16 mouse cellular contexts compared by ENCODE assay signal in genomic region chr9:24378848-24379247, GRCm38 (mm10).
A peak's percentile ranks its signal among the peaks of the same experiment; 100 is the strongest.
DNase-seq lines count a peak whose midpoint lies in the region; ATAC-seq and TF ChIP-seq lines count a peak whose summit lies in the region.
"Had no signal": no experiment of that assay in that cellular context is flagged by ENCODE, and none has a peak within 500 bp of the region (broad histone marks: within the 10 kb centered on the region; RNA-seq: fewer than 3 reads in every experiment).

No protein-coding gene starts in this region.

- no peak for ATAC-seq in hindbrain, embryonic 14.5 days (ENCODE audit: low FRiP score)
- ATAC-seq: activated CD4-positive, CD25-positive, alpha-beta regulatory T cell, adult 4 months; CD4-positive, CD25-positive, alpha-beta regulatory T cell, adult 4 months; forebrain, embryonic 13.5 days; forebrain, embryonic 15.5 days; Patski had no signal

- H3K27ac ChIP-seq in hindbrain, embryonic 10.5 days, result peak overlapping the region; percentile 56; the same call in 1 of the 2 replicates
- no peak overlapping the region for H3K27ac ChIP-seq in hindbrain, embryonic 14.5 days
- no peak overlapping the region for H3K27ac ChIP-seq in kidney, adult 2 months (ENCODE audit: insufficient read depth, low read depth, low read length)
- H3K27ac ChIP-seq in liver, adult 2 months (replicated peaks; ENCODE audit: insufficient read depth, low read depth, low read length), result no peak overlapping the region
- H3K27ac ChIP-seq: embryonic facial prominence, embryonic 10.5 days; embryonic facial prominence, embryonic 12.5 days; forebrain, embryonic 13.5 days; forebrain, embryonic 15.5 days had no signal

- TF ChIP-seq CTCF in kidney, adult 2 months (conservative IDR thresholded peaks at IDR 0.05; ENCODE audit: insufficient read depth, insufficient read length, low read depth, low read length), result no peak
- no peak for TF ChIP-seq CTCF in liver, adult 2 months (IDR thresholded peaks at IDR 0.05; ENCODE audit: low read depth, low read length)

- H3K4me2 ChIP-seq in hindbrain, embryonic 14.5 days (replicated peaks), result no peak overlapping the region
- H3K4me2 ChIP-seq: embryonic facial prominence, embryonic 12.5 days; forebrain, embryonic 13.5 days; forebrain, embryonic 15.5 days had no signal

- H3K27me3 ChIP-seq in hindbrain, embryonic 10.5 days (ENCODE audit: insufficient read depth, poor library complexity, severe bottlenecking), result no peaks in the 10 kb centered on the region
- H3K27me3 ChIP-seq in hindbrain, embryonic 14.5 days (ENCODE audit: control insufficient read depth, insufficient read depth, low read length), result no peaks in the 10 kb centered on the region
- no peaks in the 10 kb centered on the region for H3K27me3 ChIP-seq in kidney, adult 2 months (replicated peaks; ENCODE audit: control insufficient read depth, insufficient read depth, low read length)
- no peaks in the 10 kb centered on the region for H3K27me3 ChIP-seq in liver, adult 2 months (ENCODE audit: control insufficient read depth, insufficient read depth, low read length)
- H3K27me3 ChIP-seq: CH12.LX; embryonic facial prominence, embryonic 12.5 days; forebrain, embryonic 13.5 days; forebrain, embryonic 15.5 days; Patski had no signal

- peaks cover 13% of the 10 kb centered on the region for H3K4me1 ChIP-seq in hindbrain, embryonic 10.5 days (replicated peaks)
- H3K4me1 ChIP-seq in hindbrain, embryonic 14.5 days (replicated peaks; ENCODE audit: control insufficient read depth, insufficient read depth, low read length), result no peaks in the 10 kb centered on the region
- no peaks in the 10 kb centered on the region for H3K4me1 ChIP-seq in kidney, adult 2 months (ENCODE audit: control insufficient read depth, insufficient read depth, low read length)
- no peaks in the 10 kb centered on the region for H3K4me1 ChIP-seq in liver, adult 2 months (ENCODE audit: control insufficient read depth, insufficient read depth, low read length)
- H3K4me1 ChIP-seq: embryonic facial prominence, embryonic 10.5 days; embryonic facial prominence, embryonic 12.5 days; forebrain, embryonic 13.5 days; forebrain, embryonic 15.5 days had no signal

- H3K9ac ChIP-seq in hindbrain, embryonic 14.5 days, result no peak overlapping the region
- no peak overlapping the region for H3K9ac ChIP-seq in liver, adult 2 months (ENCODE audit: low read depth, low read length)
- H3K9ac ChIP-seq: embryonic facial prominence, embryonic 12.5 days; forebrain, embryonic 13.5 days; forebrain, embryonic 15.5 days had no signal

- no peaks in the 10 kb centered on the region for H3K9me3 ChIP-seq in hindbrain, embryonic 10.5 days
- H3K9me3 ChIP-seq in hindbrain, embryonic 14.5 days (ENCODE audit: control insufficient read depth, low read length), result no peaks in the 10 kb centered on the region
- H3K9me3 ChIP-seq: embryonic facial prominence, embryonic 10.5 days; embryonic facial prominence, embryonic 12.5 days; forebrain, embryonic 13.5 days; forebrain, embryonic 15.5 days; G1E had no signal

- no peak for DNase-seq in hindbrain, embryonic 10.5 days (ENCODE audit: low spot score)
- no peak for DNase-seq in hindbrain, embryonic 14.5 days (ENCODE audit: low spot score)
- peak; percentile 2 for DNase-seq in kidney, adult 2 months
- DNase-seq in kidney, adult 18-20 months, result no peak
- DNase-seq in liver, adult 2 months (ENCODE audit: extremely low read depth, low read depth, low spot score), result peak; percentile 58
- DNase-seq in liver, result no peak
- DNase-seq: B cell, adult 2 months had no signal

- WGBS in hindbrain, embryonic 10.5 days, result 79% methylated on average over 2 of the region's 2 CpGs
- 79% methylated on average over 2 of the region's 2 CpGs for WGBS in hindbrain, embryonic 14.5 days
- WGBS in kidney, adult 2 months, result 80% methylated on average over 2 of the region's 2 CpGs
- 60% methylated on average over 2 of the region's 2 CpGs for WGBS in liver, adult 2 months

- no peak overlapping the region for H3K4me3 ChIP-seq in hindbrain, embryonic 10.5 days
- H3K4me3 ChIP-seq in hindbrain, embryonic 14.5 days (replicated peaks; ENCODE audit: low read length), result no peak overlapping the region
- H3K4me3 ChIP-seq in kidney, adult 2 months (ENCODE audit: insufficient read depth, low read depth, low read length), result no peak overlapping the region
- no peak overlapping the region for H3K4me3 ChIP-seq in liver, adult 2 months (ENCODE audit: insufficient read depth, low read depth, low read length)
- H3K4me3 ChIP-seq: embryonic facial prominence, embryonic 10.5 days; embryonic facial prominence, embryonic 12.5 days; forebrain, embryonic 13.5 days; forebrain, embryonic 15.5 days had no signal

- no peaks in the 10 kb centered on the region for H3K79me2 ChIP-seq in liver, adult 2 months (ENCODE audit: control insufficient read depth, insufficient read depth, low read length)

- no peak for TF ChIP-seq POLR2A in kidney, adult 2 months (IDR thresholded peaks at IDR 0.05; ENCODE audit: low read depth, low read length)
- TF ChIP-seq POLR2A in liver, adult 2 months (IDR thresholded peaks at IDR 0.05; ENCODE audit: extremely low read depth, insufficient read depth, low read length), result no peak

- H3K36me3 ChIP-seq in hindbrain, embryonic 10.5 days, result no peaks in the 10 kb centered on the region
- no peaks in the 10 kb centered on the region for H3K36me3 ChIP-seq in hindbrain, embryonic 14.5 days (replicated peaks; ENCODE audit: control insufficient read depth, insufficient read depth)
- no peaks in the 10 kb centered on the region for H3K36me3 ChIP-seq in kidney, adult 2 months (ENCODE audit: control insufficient read depth, insufficient read depth, low read length)
- H3K36me3 ChIP-seq in liver, adult 2 months (ENCODE audit: control insufficient read depth, insufficient read depth, low read length), result no peaks in the 10 kb centered on the region
- H3K36me3 ChIP-seq: embryonic facial prominence, embryonic 10.5 days; embryonic facial prominence, embryonic 12.5 days; forebrain, embryonic 15.5 days; G1E had no signal

Comparison
In these comparisons a context has a peak if more than half of its experiments do, and no peak if none do; other contexts are left out.
1. DNase-seq: peak in kidney, adult 2 months (single experiment) and liver, adult 2 months (single experiment); none in hindbrain, embryonic 10.5 days (single experiment), hindbrain, embryonic 14.5 days (single experiment), kidney, adult 18-20 months (single experiment) and liver (single experiment).